Mouse (Mus musculus) bone marrow, adult 2 months (tissue): ENCODE measurements at regions not wholly inside any gene's neighbourhood (a gene's known extent, or its start where the extent isn't known, plus 50 kb on each side); places are given as distances from the start of the nearest gene placed in this dataset.

ENCODE experiments used
- H3K27ac ChIP-seq: fragments of 200-500 bp; 2 replicates; pipeline ENCODE4 v1.5.1; 2012; ENCODE audit warnings: low read depth, mild to moderate bottlenecking, control low read depth, inconsistent platforms, low read length; ENCODE audit not compliant: control insufficient read depth, poor library complexity, insufficient read depth
- H3K4me1 ChIP-seq: fragments of 200-500 bp; 2 replicates; pipeline ENCODE4 v1.6.1; 2011; ENCODE audit warnings: low read length; ENCODE audit not compliant: control insufficient read depth, insufficient read depth
- H3K4me3 ChIP-seq: fragments of 200-500 bp; replicated peaks from 2 replicates; pipeline ENCODE3; 2011; ENCODE audit warnings: mild to moderate bottlenecking, low read depth, low read length, control low read depth; ENCODE audit not compliant: control insufficient read depth
- CTCF ChIP-seq: fragments of 200-500 bp; IDR thresholded peaks from 2 replicates; pipeline ENCODE4 v1.5.1; 2011; ENCODE audit warnings: low read length, control low read depth; ENCODE audit not compliant: control insufficient read depth, insufficient read depth
- POLR2A ChIP-seq: fragments of 200-500 bp; IDR thresholded peaks from 2 replicates; pipeline ENCODE4 v1.6.1; 2011; ENCODE audit warnings: low read depth, mild to moderate bottlenecking, control low read depth, low read length, borderline replicate concordance; ENCODE audit not compliant: control insufficient read depth
- WGBS: fragments of 180-500 bp; shearing (Covaris S2); methylation state at CpG from one replicate; pipeline ENCODE4 v1.1.7; 2018; 5-methylcytosine and 5-hydroxymethylcytosine counted together

DNA sequence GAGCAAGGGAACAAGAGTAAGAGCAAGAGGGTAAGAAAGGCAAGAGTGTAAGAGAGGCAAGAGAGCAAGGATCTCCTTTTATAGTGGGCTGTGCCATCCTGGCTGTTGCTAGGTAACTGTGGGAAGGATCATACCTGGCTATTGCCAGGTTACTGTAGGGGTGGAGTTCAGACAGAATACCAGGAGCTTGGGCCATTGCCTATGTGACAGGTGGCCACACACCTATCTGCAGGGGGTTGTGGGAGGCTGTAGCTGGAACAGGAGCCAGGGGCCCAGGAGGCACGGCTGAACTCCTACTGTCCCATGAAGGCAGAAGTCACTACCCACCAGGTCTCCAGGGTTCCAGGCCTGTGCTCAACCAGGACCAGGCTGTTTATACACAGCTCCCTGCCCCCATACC is 1149.0 kb downstream of the 9330182O14Rik start:
- TF ChIP-seq CTCF = no peak
- TF ChIP-seq POLR2A = no peak
- 74% methylated on average over 1 of the region's 1 CpGs for WGBS
- H3K4me1 ChIP-seq = no peaks in the 10 kb centered on the region
- H3K27ac ChIP-seq = no peak overlapping the region
- H3K4me3 ChIP-seq = no peak overlapping the region

DNA sequence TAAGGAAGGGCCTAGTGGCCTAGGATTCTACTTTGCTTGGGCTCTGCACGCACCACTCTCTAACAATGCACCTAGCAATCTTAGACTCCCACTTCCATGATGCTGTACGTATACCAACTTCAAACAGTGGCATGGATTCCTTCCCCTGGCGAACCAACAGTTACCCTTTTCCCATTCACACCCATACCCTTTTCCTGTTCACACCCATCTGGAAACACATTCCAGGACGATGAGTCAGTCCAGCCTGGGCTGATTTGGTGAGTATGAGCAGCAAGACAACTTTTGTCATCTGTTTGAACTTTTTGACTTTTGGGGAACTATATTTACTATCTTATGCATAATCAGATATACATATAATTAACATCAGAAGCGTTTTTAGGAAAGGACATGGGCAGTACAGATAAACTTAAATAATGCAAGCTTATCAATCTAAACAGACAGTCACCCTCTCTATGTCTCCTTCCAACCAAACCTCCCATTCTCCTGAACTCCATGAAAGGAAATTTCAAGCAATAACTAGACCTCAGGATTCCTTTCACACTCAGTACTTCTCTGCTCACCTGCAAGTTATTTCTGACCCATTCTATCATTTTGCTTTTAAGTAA is 1152.7 kb downstream of the 9330182O14Rik start:
- H3K4me3 ChIP-seq = no peak overlapping the region
- H3K4me1 ChIP-seq = no peaks in the 10 kb centered on the region
- TF ChIP-seq POLR2A (no peak), CTCF (no peak)
- WGBS = 68% methylated on average over 5 of the region's 5 CpGs
- H3K27ac ChIP-seq = no peak overlapping the region

DNA sequence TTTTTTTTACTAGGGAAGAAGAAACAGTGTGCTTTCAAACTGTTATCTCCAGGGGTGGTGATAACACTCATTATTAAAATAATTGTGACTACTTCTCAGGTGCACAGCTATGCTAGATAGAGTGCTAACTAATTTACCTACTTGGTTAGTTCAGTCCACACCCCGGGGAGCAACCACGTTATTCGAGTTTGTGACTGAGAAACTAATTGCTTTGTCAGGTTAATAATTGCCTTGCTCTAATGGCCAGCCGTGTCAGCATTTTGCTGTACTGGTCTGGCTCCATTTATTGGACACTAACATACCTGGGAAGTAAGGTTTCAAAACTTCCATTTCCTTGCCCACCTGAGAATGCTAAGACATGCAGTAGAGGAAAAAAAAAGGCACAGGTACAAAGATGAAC is 1163.3 kb downstream of the 9330182O14Rik start:
- H3K4me1 ChIP-seq = no peaks in the 10 kb centered on the region
- H3K27ac ChIP-seq = no peak overlapping the region
- no peak overlapping the region for H3K4me3 ChIP-seq
- 76% methylated on average over 4 of the region's 4 CpGs for WGBS
- no peak for TF ChIP-seq CTCF

DNA sequence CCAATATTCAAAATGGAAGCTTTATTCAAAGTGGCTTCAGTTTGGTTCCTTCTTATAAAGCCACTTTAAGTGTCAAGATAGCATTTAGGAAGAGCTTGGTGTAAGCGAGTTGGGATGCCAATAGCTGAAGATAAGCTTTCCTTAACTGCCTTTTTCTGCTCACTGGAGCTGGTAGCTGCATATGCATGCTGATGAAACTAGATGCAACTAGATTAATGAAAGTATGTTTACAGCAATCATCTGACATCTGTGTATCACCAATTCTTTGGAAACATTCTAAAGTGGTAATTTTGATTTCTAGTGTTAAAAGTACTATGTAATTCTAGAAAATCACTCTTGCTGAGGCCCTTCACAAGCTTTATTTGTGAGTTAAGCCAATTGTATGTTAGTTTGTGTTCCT is 1172.5 kb downstream of the 9330182O14Rik start:
- H3K27ac ChIP-seq = no peak overlapping the region
- no peaks in the 10 kb centered on the region for H3K4me1 ChIP-seq
- no peak for TF ChIP-seq POLR2A
- TF ChIP-seq CTCF = no peak
- H3K4me3 ChIP-seq = no peak overlapping the region
- WGBS = 80% methylated on average over 1 of the region's 1 CpGs

DNA sequence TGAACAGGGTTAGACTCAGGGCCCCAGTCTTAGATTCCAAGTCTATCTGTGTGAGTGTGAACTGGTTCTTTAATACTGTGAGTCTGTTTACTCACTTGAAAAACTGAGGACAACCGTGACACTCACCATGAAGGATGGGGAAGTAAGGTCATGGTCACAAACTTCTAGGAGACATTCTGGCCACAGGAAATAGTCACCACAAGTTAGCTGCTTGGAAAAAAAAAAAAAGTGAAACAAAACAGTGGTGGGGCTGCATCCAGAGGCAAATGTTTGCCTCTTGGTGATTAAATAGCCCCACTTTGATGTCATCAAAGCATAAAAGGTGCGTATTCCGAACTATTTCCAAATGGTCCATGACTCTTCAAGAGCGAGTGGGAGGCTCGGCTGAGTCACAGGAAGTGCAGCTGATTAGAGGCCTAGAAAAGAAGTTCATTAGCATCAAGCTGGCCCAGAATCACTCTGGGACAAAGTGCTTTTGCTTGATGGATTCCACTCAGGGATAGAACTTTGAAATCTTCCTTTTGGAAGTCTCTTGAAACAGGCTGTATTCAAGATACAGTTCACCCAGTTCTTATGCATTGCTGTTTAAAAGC is 1177.7 kb downstream of the 9330182O14Rik start:
- Histone ChIP-seq H3K27ac (no peak overlapping the region), H3K4me1 (no peaks in the 10 kb centered on the region), H3K4me3 (no peak overlapping the region)
- 49% methylated on average over 5 of the region's 5 CpGs for WGBS
- TF ChIP-seq POLR2A = no peak
- TF ChIP-seq CTCF = no peak

DNA sequence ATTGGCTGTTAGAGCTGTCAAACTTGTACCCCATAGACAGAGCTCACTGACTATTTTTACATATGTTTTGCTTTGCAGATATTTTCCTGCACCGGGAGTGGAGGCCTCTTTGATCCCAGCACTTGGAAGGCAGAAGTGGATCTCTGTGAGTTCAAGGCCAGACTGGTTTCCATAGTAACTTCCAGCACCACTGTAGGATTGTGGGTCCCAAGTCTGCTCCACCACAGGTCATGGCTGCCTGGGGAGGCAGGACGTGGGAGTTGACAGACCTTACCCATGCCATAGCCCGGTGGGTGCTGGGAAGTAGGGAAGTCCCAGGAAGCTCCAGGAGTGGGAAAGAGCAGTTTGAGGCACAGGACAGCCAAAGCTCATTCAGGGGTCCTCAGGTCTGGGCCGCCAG is 1180.8 kb downstream of the 9330182O14Rik start:
- H3K4me1 ChIP-seq = no peaks in the 10 kb centered on the region
- no peak overlapping the region for H3K27ac ChIP-seq
- no peak for TF ChIP-seq CTCF
- TF ChIP-seq POLR2A = no peak
- no peak overlapping the region for H3K4me3 ChIP-seq
- WGBS = 79% methylated on average over 4 of the region's 4 CpGs

DNA sequence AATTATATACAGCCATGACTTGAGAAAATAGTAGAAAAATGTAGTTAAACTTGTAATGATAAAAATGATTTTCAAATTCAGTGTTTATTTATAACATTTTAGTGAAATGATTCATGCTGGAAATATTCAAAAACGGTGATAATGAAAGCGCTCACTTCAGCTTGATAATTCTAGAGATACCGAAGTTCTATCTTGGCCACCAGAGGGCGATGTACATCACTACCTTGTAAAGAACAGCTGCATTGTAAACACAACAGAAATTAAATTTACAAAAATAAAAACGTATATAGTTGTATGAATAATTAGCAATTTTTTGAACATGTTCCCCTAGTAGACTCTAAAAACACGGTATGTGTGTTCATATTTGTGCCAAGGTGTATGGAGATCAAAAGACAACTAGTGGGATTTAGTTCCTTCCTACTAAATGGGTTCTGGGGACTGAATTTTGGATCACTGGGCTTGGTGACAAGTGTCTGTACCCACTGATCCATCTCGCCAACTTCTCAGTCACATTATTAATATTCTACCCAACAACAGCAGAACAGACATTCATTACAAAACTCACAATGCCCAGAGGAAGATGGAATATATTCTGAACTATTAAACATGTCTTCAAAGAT is 1191.6 kb downstream of the 9330182O14Rik start:
- Histone ChIP-seq H3K4me1 (no peaks in the 10 kb centered on the region), H3K27ac (no peak overlapping the region), H3K4me3 (no peak overlapping the region)
- TF ChIP-seq CTCF (0 out of 2 replicates have a peak, but pooled peaks have one; percentile 14), POLR2A (no peak)
- WGBS = 11% methylated on average over 7 of the region's 7 CpGs

DNA sequence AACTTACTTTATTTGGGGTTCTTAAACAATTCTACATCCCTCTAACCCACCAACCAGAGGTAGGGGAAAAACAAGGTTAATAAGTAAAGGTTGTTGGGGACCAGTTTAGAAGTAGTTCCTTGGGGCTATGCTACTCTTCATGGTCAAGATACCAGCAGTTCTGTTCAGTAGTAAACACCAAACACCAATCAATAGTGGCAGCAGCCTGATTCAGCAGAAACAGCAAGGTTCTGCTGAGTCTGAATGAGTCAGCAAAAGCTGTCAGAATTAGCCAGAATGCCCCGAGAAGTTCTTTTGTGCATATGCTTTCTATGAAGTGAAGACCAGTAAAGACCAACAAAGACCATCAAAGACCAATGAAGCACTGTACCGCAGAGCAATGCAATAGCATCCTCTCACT is 1195.1 kb downstream of the 9330182O14Rik start:
- no peak for TF ChIP-seq CTCF
- TF ChIP-seq POLR2A = no peak
- H3K27ac ChIP-seq = no peak overlapping the region
- H3K4me1 ChIP-seq = no peaks in the 10 kb centered on the region
- no peak overlapping the region for H3K4me3 ChIP-seq
- WGBS = 57% methylated on average over 2 of the region's 2 CpGs
